Mouse (Mus musculus) splenic B cell, adult 2 months (primary cell): Measurements from ENCODE around the gene Tmem101.
"Not testable (repeated sequence)": the region's sequence is repeated elsewhere in the genome, so short reads cannot be mapped to it uniquely, and the experiment has no call there.

Source experiments
- DNase-seq: peaks from one replicate; pipeline ENCODE4 v3.0.0-alpha.2; 2011; ENCODE audit warnings: low read depth, low spot score
- H3K27me3 ChIP-seq: 2 replicates; pipeline ENCODE4 v1.6.1; 2012; ENCODE audit warnings: mild to moderate bottlenecking, low read length, moderate library complexity, mixed read lengths; ENCODE audit not compliant: control insufficient read depth, poor library complexity, insufficient read depth, severe bottlenecking
- H3K36me3 ChIP-seq: 2 replicates; pipeline ENCODE4 v1.6.1; 2012; ENCODE audit warnings: mild to moderate bottlenecking, low read length, moderate library complexity, mixed read lengths; ENCODE audit not compliant: control insufficient read depth, poor library complexity, insufficient read depth, severe bottlenecking

Tmem101 gene

GRCm38 (mm10) chr11:102179836-102180235 lies 23.6 kb upstream of the Tmem101 start:
- Histone ChIP-seq H3K27me3 (no peaks in the 10 kb centered on the region), H3K36me3 (peaks cover 7% of the 10 kb centered on the region)
- DNase-seq: no peak

- Histone ChIP-seq H3K36me3 (peaks cover 15% of the 10 kb centered on the region), H3K27me3 (no peaks in the 10 kb centered on the region; the same call in 1 of the 2 replicates)
- DNase-seq: no peak
Observed at GRCm38 (mm10) chr11:102168689-102169088, 12.5 kb upstream of the Tmem101 start.

- H3K27me3 ChIP-seq: no peaks in the 10 kb centered on the region; the same call in 1 of the 2 replicates
- peaks cover 14% of the 10 kb centered on the region for H3K36me3 ChIP-seq
- no peak for DNase-seq
Observed at GRCm38 (mm10) chr11:102167539-102167938, 11.3 kb upstream of the Tmem101 start.

GRCm38 (mm10) chr11:102165971-102166722 lies 9.9 kb upstream of the Tmem101 start:
- Histone ChIP-seq H3K27me3 (no peaks in the 10 kb centered on the region; the same call in 1 of the 2 replicates), H3K36me3 (peaks cover 17% of the 10 kb centered on the region)
- no peak for DNase-seq

GRCm38 (mm10) chr11:102159781-102160180 lies 3.6 kb upstream of the Tmem101 start:
- no peak for DNase-seq
- no peaks in the 10 kb centered on the region for H3K27me3 ChIP-seq
- peaks cover 6% of the 10 kb centered on the region; the same call in 1 of the 2 replicates for H3K36me3 ChIP-seq

- not testable (repeated sequence) for H3K27me3 ChIP-seq
Observed at GRCm38 (mm10) chr11:102158024-102158423, 1.8 kb upstream of the Tmem101 start.

GRCm38 (mm10) chr11:102156786-102157089 lies 534 bp upstream of the Tmem101 start:
- H3K36me3 ChIP-seq: peaks cover 6% of the 10 kb centered on the region; the same call in 1 of the 2 replicates
- no peak for DNase-seq
- no peaks in the 10 kb centered on the region for H3K27me3 ChIP-seq

More at GRCm38 (mm10) chr11:102158024-102158423, 1.8 kb upstream of the Tmem101 start:
- DNase-seq, H3K36me3 ChIP-seq: not testable (repeated sequence)

- H3K27me3 ChIP-seq: peaks cover 2% of the 10 kb centered on the region; the same call in 1 of the 2 replicates
- no peak for DNase-seq
- no peaks in the 10 kb centered on the region for H3K36me3 ChIP-seq
Observed at GRCm38 (mm10) chr11:102147213-102147989, 8.8 kb downstream of the Tmem101 start.

GRCm38 (mm10) chr11:102146531-102146930 lies 9.7 kb downstream of the Tmem101 start:
- DNase-seq: no peak
- peaks cover 2% of the 10 kb centered on the region; the same call in 1 of the 2 replicates for H3K27me3 ChIP-seq
- no peaks in the 10 kb centered on the region for H3K36me3 ChIP-seq

GRCm38 (mm10) chr11:102146005-102146404 lies 10.2 kb downstream of the Tmem101 start:
- peaks cover 2% of the 10 kb centered on the region; the same call in 1 of the 2 replicates for H3K27me3 ChIP-seq

GRCm38 (mm10) chr11:102145471-102146001 lies 10.7 kb downstream of the Tmem101 start, which contains the start of gene Nags:
TSS of gene Nags (plus strand) at chr11:102145513.
- DNase-seq: no peak
- H3K36me3 ChIP-seq: no peaks in the 10 kb centered on the region

More at GRCm38 (mm10) chr11:102146005-102146404, 10.2 kb downstream of the Tmem101 start:
- no peaks in the 10 kb centered on the region for H3K36me3 ChIP-seq
- DNase-seq: no peak

GRCm38 (mm10) chr11:102144957-102145470 lies 11.2 kb downstream of the Tmem101 start:
- no peak for DNase-seq
- H3K27me3 ChIP-seq: peaks cover 4% of the 10 kb centered on the region
- H3K36me3 ChIP-seq: no peaks in the 10 kb centered on the region

More at GRCm38 (mm10) chr11:102145471-102146001, 10.7 kb downstream of the Tmem101 start, which contains the start of gene Nags:
- H3K27me3 ChIP-seq: peaks cover 4% of the 10 kb centered on the region

GRCm38 (mm10) chr11:102142355-102142754 lies 13.8 kb downstream of the Tmem101 start:
- H3K36me3 ChIP-seq: no peaks in the 10 kb centered on the region
- peaks cover 4% of the 10 kb centered on the region for H3K27me3 ChIP-seq
- DNase-seq: no peak

- Histone ChIP-seq H3K27me3 (peaks cover 4% of the 10 kb centered on the region), H3K36me3 (no peaks in the 10 kb centered on the region)
- peak; percentile 81 for DNase-seq
Observed at GRCm38 (mm10) chr11:102140508-102140907, 15.7 kb downstream of the Tmem101 start.

- peak; percentile 78 for DNase-seq
- Histone ChIP-seq H3K36me3 (no peaks in the 10 kb centered on the region), H3K27me3 (peaks cover 4% of the 10 kb centered on the region)
Observed at GRCm38 (mm10) chr11:102138447-102138740, 17.8 kb downstream of the Tmem101 start.
